Mouse (Mus musculus) hindbrain, embryonic 13.5 days (tissue): ENCODE results near the gene Cer1. TPM values are rescaled to one million over a fixed set of nuclear protein-coding genes. Genes with fewer than 3 reads are reported as not detected.
A peak's percentile ranks its signal among the peaks of the same experiment; 100 is the strongest.

ENCODE experiments used
- ATAC-seq: fragments of 200-750 bp; cut with Nextera tagmentation; 2 replicates; pipeline ENCODE4 v1.8.0; 2017; ENCODE audit warnings: moderate TSS enrichment; ENCODE audit not compliant: low FRiP score
- H3K27ac ChIP-seq: fragments of 300-500 bp; sonication (generic); 2 replicates; pipeline ENCODE4 v1.5.1; 2015; ENCODE audit warnings: inconsistent platforms, mild to moderate bottlenecking, moderate library complexity
- H3K27me3 ChIP-seq: fragments of 300-500 bp; sonication (generic); 2 replicates; pipeline ENCODE4 v1.6.1; 2015; ENCODE audit warnings: mild to moderate bottlenecking, inconsistent platforms
- H3K36me3 ChIP-seq: fragments of 300-500 bp; sonication (generic); 2 replicates; pipeline ENCODE4 v1.6.1; 2015; ENCODE audit warnings: mild to moderate bottlenecking, inconsistent platforms
- H3K4me1 ChIP-seq: fragments of 300-500 bp; sonication (generic); replicated peaks from 2 replicates; pipeline ENCODE4 v1.6.1; 2015; ENCODE audit warnings: inconsistent platforms
- H3K4me2 ChIP-seq: fragments of 300-500 bp; sonication (generic); 2 replicates; pipeline ENCODE4 v1.6.1; 2015; ENCODE audit warnings: inconsistent platforms, mild to moderate bottlenecking, moderate library complexity
- H3K4me3 ChIP-seq: fragments of 300-500 bp; sonication (generic); 2 replicates; pipeline ENCODE4 v1.5.1; 2015; ENCODE audit warnings: mild to moderate bottlenecking, inconsistent platforms
- H3K9ac ChIP-seq: fragments of 300-500 bp; sonication (generic); 2 replicates; pipeline ENCODE4 v1.6.1; 2015; ENCODE audit warnings: mild to moderate bottlenecking, inconsistent platforms
- H3K9me3 ChIP-seq: fragments of 300-500 bp; sonication (generic); 2 replicates; pipeline ENCODE4 v1.6.1; 2016; ENCODE audit warnings: inconsistent platforms
- WGBS: fragments of 180-500 bp; shearing (Covaris S2); methylation state at CpG from one replicate; pipeline ENCODE4 v1.1.7; 2015; 5-methylcytosine and 5-hydroxymethylcytosine counted together
- polyA plus RNA-seq: library from polyadenylated mRNA; unstranded; fragments of >200 nt; fragmentation: Nextera tagmentation; extraction: Ambion mirVana; gene quantifications from 2 replicates; pipeline ENCODE4 v1.2.1, GENCODE M21; 2015

Gene Cer1
- polyA plus RNA-seq, 1 experiment from 2014 or later = not detected

DNA sequence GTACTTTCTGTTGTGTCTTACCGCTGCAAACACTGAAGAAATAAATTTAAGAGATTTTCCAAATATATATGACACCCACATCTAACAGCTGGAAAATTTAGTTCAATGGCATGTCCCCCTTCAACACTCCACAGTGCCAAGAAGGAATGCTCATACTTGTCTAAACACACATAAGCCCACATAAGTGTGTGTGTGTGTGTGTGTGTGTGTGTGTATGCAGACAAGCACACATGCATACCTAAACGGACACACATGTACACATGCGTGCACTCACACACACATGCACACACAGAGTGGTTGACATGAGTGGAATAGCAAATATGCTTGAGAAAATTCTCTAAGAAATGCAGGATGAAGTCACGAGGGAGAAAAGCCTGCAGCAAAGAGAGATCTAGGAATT, 12.4 kb downstream of the Cer1 start:
- Histone ChIP-seq H3K9me3 (no peaks in the 10 kb centered on the region), H3K9ac (no peak overlapping the region), H3K27me3 (no peaks in the 10 kb centered on the region), H3K4me3 (no peak overlapping the region), H3K36me3 (no peaks in the 10 kb centered on the region), H3K27ac (no peak overlapping the region), H3K4me1 (no peaks in the 10 kb centered on the region; the same call in 1 of the 2 replicates), H3K4me2 (no peak overlapping the region)
- 79% methylated on average over 4 of the region's 4 CpGs for WGBS
- ATAC-seq = no peak

- no peak for ATAC-seq
- WGBS = 21% methylated on average over 6 of the region's 6 CpGs
- no peak overlapping the region for H3K9ac ChIP-seq
- H3K9me3 ChIP-seq = no peaks in the 10 kb centered on the region
- H3K4me3 ChIP-seq = no peak overlapping the region
- H3K27ac ChIP-seq = no peak overlapping the region
- no peaks in the 10 kb centered on the region for H3K27me3 ChIP-seq
- H3K4me2 ChIP-seq = no peak overlapping the region
- H3K4me1 ChIP-seq = no peaks in the 10 kb centered on the region; the same call in 1 of the 2 replicates
- H3K36me3 ChIP-seq = no peaks in the 10 kb centered on the region
Measured at GRCm38 (mm10) chr4:82872121-82872520, 12.8 kb downstream of the Cer1 start.

DNA sequence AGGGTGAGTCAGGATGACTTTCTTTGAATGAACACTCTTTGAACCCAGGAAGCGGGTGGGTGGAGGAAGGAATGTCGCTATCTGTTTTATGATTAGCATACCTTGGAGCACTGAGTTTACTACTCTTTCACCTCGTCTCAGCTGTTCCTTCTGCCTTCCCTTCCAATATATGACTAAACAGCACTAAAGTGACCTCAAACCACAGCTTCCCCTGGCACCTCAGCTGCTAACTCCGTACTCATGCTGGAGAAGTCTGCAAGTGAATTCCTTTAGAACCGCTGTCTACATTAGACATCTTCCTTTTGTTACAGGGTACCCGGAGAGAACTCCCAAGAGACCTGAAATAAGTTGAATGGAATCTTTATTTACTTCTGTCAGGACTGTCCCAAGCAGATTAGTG, 14.0 kb downstream of the Cer1 start:
- Histone ChIP-seq H3K27ac (no peak overlapping the region), H3K36me3 (no peaks in the 10 kb centered on the region), H3K4me1 (no peaks in the 10 kb centered on the region; the same call in 1 of the 2 replicates), H3K4me2 (no peak overlapping the region), H3K4me3 (no peak overlapping the region), H3K9ac (no peak overlapping the region), H3K9me3 (no peaks in the 10 kb centered on the region), H3K27me3 (no peaks in the 10 kb centered on the region)
- 88% methylated on average over 6 of the region's 6 CpGs for WGBS
- ATAC-seq = no peak

DNA sequence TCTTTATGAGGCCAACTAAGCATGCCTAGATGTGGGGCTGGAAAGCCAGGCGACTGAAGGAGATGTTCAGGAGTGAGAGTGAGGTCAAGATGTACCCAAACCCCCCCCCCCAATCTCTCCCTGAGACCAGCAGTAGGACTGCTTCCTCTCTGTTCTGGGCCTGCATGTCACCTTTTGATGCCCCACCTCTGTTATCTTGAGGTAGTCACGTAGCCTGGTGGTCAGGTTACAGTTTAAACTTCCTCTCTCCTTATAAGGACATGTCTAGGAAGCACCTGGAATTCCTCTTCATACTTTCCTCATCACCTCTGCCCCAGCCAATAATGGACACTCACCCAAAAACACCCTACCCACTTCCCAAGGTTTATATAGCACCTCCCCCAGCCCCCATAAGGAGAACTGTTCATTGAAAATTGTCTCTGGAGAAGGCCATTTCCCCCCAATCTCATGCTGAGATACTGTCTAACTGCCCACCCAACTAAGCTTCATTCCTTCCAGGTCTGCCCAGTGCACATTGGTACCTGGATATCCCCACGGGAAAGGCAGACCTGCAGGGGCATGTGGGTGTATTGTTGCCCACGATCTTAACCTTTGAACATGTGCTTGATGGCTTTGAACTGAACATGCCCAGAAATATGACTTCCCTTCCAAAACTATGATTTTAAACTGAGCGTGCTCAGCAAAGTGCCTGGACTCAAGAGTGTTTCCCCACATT, 17.1 kb downstream of the Cer1 start:
- Histone ChIP-seq H3K4me2 (no peak overlapping the region), H3K27ac (no peak overlapping the region), H3K9me3 (no peaks in the 10 kb centered on the region), H3K4me1 (no peaks in the 10 kb centered on the region; the same call in 1 of the 2 replicates), H3K4me3 (no peak overlapping the region), H3K27me3 (no peaks in the 10 kb centered on the region), H3K36me3 (no peaks in the 10 kb centered on the region), H3K9ac (no peak overlapping the region)
- ATAC-seq = no peak
- 93% methylated on average over 5 of the region's 5 CpGs for WGBS

DNA sequence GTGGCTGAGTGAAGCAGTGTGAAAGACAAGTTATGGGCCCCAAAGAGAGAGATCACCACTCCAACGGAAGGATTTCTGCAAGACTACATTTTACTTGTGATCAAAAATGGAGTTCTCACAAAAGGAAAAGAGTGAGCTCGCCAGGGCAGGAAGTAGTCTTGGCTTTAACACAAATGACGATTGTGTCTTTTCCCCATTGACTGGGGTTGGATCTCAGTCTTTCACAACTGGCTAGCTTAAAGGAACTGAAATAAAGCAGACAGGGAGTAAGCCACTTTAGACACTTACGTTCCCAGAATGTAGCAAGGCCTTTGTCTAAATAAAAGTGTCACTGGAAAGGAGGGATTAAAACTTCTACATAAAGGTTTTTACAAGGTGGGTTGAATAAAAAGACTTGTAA, 17.8 kb downstream of the Cer1 start:
- Histone ChIP-seq H3K27me3 (no peaks in the 10 kb centered on the region), H3K4me1 (no peaks in the 10 kb centered on the region; the same call in 1 of the 2 replicates), H3K27ac (no peak overlapping the region), H3K9me3 (no peaks in the 10 kb centered on the region), H3K36me3 (no peaks in the 10 kb centered on the region), H3K9ac (no peak overlapping the region), H3K4me3 (no peak overlapping the region), H3K4me2 (no peak overlapping the region)
- 72% methylated on average over 4 of the region's 4 CpGs for WGBS
- ATAC-seq = no peak

- Histone ChIP-seq H3K9me3 (no peaks in the 10 kb centered on the region), H3K27ac (no peak overlapping the region), H3K36me3 (no peaks in the 10 kb centered on the region), H3K4me2 (no peak overlapping the region), H3K27me3 (no peaks in the 10 kb centered on the region), H3K9ac (no peak overlapping the region), H3K4me1 (no peaks in the 10 kb centered on the region), H3K4me3 (no peak overlapping the region)
- ATAC-seq = no peak
- WGBS = 83% methylated on average over 8 of the region's 8 CpGs
Measured at GRCm38 (mm10) chr4:82864974-82865699, 19.8 kb downstream of the Cer1 start.

DNA sequence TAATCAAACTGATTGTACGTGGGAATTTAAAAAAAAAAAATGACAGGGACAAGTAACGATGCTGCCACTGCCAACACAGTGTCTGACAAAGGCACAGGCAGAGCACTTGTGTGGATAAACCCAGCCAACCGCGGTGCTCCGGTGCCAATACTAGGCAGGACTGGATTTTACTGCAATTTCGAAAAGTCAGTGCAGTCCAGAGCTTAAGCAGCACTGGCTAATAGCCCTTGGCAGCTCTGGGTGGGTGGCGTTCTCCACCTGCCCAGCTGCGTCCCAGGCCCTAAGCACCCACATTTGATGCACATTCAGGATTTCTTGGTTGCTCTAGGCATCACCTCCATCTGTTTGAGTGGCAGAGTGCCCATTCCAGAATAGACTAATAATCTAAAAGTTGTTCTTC, 21.6 kb downstream of the Cer1 start:
- Histone ChIP-seq H3K36me3 (no peaks in the 10 kb centered on the region), H3K9me3 (no peaks in the 10 kb centered on the region), H3K4me1 (peaks cover 9% of the 10 kb centered on the region), H3K4me3 (no peak overlapping the region), H3K4me2 (no peak overlapping the region), H3K27ac (no peak overlapping the region), H3K27me3 (no peaks in the 10 kb centered on the region), H3K9ac (no peak overlapping the region)
- WGBS = 82% methylated on average over 8 of the region's 8 CpGs
- ATAC-seq = no peak

GRCm38 (mm10) chr4:82861451-82861850, 23.5 kb downstream of the Cer1 start:
- ATAC-seq = no peak
- peaks cover 18% of the 10 kb centered on the region for H3K4me1 ChIP-seq
- H3K27ac ChIP-seq = no peak overlapping the region
- no peaks in the 10 kb centered on the region for H3K9me3 ChIP-seq
- no peak overlapping the region for H3K9ac ChIP-seq
- no peaks in the 10 kb centered on the region for H3K36me3 ChIP-seq
- H3K4me2 ChIP-seq = no peak overlapping the region
- no peaks in the 10 kb centered on the region for H3K27me3 ChIP-seq
- WGBS = 91% methylated on average over 2 of the region's 2 CpGs
- H3K4me3 ChIP-seq = no peak overlapping the region

DNA sequence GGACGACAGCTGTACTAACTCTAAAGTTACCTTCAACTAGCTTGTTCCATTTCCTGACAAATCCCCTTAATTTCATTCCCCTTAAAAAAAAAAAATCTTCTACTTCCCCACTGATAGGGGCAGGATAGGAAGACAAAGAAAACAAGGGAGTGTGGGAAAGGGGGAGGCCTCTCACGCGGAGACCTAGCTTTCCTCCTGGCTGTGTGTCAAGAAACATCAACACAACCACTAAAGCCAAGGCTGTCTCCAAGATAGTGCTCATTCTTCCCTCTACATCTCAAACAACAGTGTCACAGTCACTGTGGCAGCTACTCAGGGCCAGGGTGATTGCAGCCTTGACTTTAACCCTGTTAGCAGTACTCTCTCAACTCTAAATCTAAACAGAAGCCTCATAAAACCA, 24.4 kb downstream of the Cer1 start:
- ATAC-seq = no peak
- Histone ChIP-seq H3K27ac (peak overlapping the region; percentile 30; the same call in 1 of the 2 replicates), H3K9ac (no peak overlapping the region), H3K4me2 (no peak overlapping the region), H3K27me3 (no peaks in the 10 kb centered on the region), H3K36me3 (no peaks in the 10 kb centered on the region), H3K9me3 (no peaks in the 10 kb centered on the region), H3K4me3 (no peak overlapping the region), H3K4me1 (peaks cover 21% of the 10 kb centered on the region)
- 33% methylated on average over 3 of the region's 3 CpGs for WGBS

DNA sequence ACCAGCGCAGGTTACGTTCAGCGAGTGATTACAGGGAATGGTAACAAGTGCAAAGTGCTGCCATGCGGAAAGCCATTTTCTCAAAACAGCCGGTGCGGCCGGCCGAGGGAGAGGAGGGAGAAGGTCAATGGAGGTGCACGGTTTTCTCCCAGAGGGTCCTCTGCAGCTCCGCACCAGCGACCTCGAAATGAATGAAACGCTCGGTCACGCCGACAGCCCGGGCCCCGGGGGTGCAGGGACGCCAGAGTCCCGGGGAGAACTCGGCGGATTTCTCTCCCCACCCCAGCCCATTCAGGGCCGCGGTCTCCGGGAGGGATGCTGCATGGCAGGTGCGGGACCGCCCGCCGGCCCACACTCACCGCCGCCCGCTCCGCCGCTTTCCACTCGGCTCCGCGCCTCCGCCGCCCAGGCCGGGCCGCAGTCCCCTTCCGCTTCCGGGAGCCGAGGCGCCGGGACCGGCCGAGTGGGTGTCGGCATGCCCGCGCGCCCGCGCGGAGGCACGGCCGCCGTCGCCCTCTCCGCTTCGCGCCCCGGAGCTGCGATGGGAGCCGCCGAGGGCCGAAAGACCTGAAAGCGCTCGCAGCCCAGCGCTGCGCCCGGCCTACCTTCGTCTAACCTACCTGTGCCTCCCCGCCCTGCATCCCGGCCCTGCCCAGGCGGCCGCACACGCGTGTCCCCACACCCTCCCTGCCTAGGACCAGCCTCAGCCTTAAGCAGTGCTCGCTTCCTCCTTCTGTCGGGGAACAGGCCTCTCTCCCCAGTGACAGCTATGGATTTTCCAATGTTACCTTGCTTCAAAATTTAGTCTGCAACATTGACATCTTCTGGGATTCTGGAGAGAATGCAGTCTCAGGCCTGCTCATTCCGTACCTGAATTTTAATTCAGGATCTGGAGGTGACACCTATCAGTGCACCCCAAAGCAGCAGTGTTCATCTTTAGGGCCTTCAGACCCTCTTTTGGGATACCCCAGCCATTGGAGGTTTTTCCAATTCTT, 25.5 kb downstream of the Cer1 start, which contains the start of gene Zdhhc21:
Gene Zdhhc21, minus strand, starts transcription at position 828 of the 995 bp plus-strand sequence.
- WGBS = under 1% methylated on average over 70 of the region's 82 CpGs
- peak within 1 kb of the TSS; percentile 92 for H3K9ac ChIP-seq
- H3K4me3 ChIP-seq = peak within 1 kb of the TSS; percentile 76
- H3K36me3 ChIP-seq = no peaks in the 10 kb centered on the region
- no peaks in the 10 kb centered on the region for H3K27me3 ChIP-seq
- peak within 1 kb of the TSS; percentile 95 for H3K27ac ChIP-seq
- ATAC-seq = peak; percentile 94
- peak within 1 kb of the TSS; percentile 67 for H3K4me2 ChIP-seq
- peaks cover 21% of the 10 kb centered on the region for H3K4me1 ChIP-seq
- no peaks in the 10 kb centered on the region for H3K9me3 ChIP-seq

DNA sequence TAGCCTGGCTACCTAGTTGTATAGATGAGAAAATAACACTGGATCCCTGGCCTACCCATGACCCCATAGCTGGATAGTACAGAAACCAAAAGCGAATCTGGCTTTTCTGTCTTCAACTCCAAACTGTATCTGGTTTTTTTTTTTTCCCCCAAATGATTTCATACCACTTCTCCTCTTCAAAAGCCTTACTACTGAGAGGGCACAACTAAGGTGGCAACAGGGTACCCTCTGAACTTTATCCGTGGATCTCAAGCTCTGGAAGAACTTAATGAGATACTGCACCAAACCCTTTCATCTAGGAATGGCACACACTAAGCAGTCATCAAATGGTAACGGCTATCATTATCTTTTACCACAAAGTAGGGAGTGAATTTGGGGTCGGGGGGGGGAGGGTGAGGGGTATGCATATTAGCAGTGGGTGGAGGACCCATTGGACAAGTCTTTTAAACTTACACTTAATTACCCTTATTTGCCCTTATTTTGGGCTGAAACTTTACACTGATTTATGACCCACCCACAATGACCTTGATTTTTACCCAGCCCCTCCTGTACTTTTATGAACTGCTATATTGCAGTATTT, 26.4 kb downstream of the Cer1 start:
- Histone ChIP-seq H3K4me3 (peak overlapping the region; percentile 76), H3K9ac (peak overlapping the region; percentile 92), H3K4me2 (peak overlapping the region; percentile 67), H3K27me3 (no peaks in the 10 kb centered on the region), H3K27ac (peak overlapping the region; percentile 95), H3K9me3 (no peaks in the 10 kb centered on the region), H3K4me1 (peaks cover 21% of the 10 kb centered on the region), H3K36me3 (no peaks in the 10 kb centered on the region)
- WGBS = 23% methylated on average over 4 of the region's 4 CpGs
- ATAC-seq = no peak
